Mouse (Mus musculus): ENCODE data around the gene Txk.
A peak's percentile ranks its signal among the peaks of the same experiment; 100 is the strongest.

Txk gene

DNA sequence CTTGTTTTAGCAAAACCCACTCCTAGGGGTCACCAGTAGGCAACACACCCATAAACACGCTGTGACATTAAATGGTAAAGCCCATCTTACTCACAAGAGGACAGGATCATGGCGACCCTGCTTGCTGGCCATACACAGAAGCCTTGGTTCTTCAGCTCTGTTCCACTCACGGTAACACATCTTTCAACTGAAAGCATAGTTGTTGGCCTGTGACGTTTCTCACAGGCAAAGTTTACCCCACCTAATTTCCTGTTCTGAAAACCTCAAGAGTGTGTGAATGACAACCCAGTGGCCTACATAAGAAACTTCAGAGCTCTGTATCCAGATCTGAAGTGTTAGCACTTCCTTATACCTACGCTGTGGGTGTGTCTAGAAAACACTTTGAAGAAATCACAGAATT is at the start of gene Txk:
Gene Txk (minus strand): TSS at position 193 of the 400 bp plus-strand sequence.
- DNase-seq: no peak

DNA sequence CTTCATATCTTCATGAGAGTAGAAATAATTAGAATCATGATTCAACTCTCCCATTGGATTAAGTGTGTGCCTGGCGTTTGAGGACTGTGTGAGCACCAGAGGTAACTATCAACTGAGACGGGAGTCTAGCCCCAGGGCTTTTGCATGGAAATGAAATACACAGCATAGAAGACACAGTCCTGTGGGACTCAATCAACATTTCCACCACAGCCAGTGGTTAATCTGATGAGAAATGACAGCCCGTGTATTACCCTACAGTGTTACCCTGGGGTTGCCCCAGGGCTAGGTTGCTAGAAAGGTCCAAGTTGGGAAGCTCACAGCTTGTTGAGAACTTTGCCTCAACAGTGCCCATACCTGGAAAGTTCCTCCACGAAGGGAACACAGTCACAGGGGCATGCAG is 46.0 kb upstream of the Txk start:
- DNase-seq: no peak

DNA sequence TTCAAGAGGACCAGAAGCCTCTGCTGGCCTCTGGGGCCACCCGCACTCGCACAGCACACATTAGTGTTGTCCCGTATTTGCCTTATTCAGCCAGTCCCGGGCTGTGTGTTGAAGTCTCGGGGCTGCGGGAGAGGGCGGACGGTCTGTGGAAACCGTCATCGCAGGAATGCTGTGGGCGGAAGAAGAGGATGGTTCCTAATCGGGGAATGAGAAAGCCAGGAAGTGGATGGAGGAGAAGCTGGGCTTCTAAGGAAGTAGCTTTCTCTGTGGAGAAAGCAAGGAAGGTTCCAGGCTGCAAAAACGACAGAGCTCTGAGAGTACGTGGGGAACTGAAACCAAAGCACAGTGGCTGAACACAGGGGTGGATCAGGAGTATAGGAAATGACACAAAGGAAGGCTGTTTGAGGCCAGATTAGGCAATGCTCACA is 43.6 kb upstream of the Txk start:
- DNase-seq: no peak

DNA sequence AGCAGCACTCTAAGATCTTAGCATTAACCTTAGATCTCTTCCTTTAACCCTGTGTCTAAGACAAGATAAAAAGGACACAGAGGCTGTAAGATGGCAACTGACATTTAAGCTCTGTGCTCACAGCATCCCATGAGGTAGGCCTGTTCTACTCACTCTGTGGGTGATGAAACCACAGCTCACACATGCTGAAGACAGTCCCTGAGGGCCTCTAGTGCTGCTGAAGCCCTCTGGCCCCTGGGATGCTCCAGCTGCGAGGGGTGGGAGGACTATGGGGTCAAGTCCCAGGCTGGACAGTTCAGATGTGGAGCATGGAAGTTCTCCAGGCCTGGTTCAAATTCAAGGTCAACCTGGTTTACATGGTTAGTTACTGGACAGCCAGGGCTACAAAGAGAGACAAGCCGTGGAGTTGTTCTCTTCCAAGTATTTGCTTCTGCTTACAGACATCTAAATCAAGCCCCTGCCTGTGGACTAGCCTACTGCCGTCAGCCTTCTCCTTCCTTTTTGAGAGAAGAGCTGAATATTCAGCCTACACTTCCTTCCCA is 40.8 kb upstream of the Txk start:
- no peak for DNase-seq

DNA sequence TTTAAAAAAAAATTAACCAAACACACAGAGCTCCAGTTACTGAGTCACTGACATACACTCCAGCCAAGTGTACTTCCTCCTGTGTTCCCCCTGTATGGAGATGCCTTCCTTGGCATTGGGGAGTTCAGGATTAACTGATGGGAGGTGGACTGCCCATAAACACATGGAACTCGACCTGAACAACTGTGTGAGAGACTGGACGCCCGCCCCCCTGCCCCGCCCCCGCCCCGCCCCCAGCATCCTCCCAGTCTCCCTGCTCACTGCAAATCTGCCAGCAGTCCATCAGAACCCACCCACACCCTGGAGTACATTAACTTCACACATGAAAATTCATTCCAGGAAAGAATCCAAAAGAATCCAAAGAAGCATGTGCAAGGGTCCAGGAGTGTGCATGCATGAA is 39.2 kb upstream of the Txk start:
- DNase-seq: no peak

DNA sequence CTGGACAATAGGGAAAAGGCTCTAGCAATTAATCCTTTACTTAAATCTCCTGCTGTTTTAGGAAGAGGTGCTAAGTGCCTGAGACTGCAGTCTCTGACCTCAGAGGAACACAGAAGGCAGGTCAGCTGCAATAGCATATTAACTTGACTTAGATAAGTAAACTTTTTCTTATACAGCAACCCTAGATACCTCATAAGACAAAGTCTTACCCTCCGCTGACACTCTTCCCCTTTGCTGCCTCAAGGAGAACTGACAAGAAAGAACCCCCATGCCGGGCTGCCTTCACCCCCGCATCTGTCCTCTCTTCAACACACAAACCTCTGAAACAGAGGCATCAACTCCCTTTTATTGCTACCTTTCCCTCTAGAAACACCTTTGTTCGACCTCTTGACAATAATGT is 38.8 kb upstream of the Txk start:
- no peak for DNase-seq

DNA sequence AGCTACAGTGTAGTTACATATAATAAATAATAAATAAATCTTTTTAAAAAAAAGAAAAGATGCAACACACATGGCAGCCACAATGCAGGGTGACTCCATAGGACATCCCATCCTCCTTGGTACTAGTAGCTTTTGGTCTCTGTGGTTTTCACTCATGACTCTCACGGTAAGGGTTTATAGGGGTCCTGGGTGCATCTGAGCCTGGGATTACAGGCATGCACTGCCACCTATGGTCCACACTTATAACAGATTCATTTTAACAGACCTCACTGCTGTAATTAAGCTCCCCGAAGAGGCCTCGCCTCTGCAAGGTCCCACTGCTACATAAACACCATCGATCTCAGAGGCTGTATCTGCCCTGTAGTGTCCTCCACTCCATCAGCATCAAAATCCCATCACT is 32.9 kb upstream of the Txk start:
- no peak for DNase-seq

DNA sequence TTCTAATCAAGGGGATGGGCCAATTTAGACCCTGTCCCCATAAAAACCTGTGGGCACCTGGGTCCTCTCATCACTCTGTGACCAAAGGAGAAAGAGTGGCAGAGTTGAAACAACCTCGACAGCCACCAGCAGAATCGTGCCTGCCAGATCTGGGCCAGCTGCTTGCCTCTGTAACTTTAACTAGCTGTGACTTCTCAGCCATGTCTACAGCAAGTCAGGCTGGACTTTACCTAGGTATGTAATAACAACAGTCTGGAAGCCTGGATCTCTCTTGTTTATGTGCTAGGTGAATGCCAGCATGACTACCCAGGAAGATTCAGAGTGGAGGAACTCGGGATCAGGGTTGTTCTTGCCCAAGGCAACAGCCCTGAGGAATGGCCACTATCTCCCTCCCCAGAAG is 32.1 kb upstream of the Txk start:
- DNase-seq: no peak

DNA sequence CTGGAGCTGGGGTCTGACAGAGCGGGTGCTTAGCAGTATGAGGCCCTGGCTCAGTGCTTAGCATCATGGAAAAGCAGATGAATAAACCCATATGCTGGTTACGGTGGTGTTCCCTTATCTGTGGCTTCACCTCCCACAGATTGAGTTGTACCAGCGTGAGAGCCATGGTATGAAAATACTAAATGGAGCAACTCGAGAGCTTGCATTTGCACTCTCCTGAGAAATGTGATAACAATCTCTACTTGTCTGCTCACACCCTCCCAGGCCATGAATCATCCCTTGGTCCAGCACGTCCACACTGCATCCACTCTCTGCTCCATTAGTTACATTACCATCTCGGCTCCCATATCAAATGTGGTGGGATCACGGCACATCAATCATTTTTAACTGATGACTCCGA is 31.4 kb upstream of the Txk start:
- DNase-seq: no peak

- no peak for DNase-seq
Observed at GRCm38 (mm10) chr5:72783123-72783522, 30.5 kb upstream of the Txk start.

GRCm38 (mm10) chr5:72781776-72782175 is 29.2 kb upstream of the Txk start:
- no peak for DNase-seq

GRCm38 (mm10) chr5:72776595-72776994 is 24.0 kb upstream of the Txk start:
- DNase-seq: no peak

DNA sequence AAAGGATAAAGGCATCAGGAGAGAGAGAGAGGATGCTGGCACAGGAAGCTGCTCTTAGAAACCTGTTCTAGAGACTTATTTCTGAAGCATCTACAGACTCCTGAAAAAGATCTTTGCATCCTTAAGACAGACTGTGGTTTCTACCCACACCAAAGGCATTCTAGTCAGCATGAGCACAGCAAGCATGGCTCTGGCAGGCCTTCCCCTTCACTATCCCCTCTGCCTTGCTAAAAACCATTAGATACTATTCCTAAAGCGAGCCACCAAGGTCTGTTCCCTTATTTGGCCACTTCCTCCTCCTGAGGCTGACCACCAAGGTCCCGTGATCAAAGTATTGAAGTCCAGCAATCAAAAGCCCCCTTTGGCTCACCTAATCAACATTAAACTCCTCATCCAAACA is 23.6 kb upstream of the Txk start:
- no peak for DNase-seq

DNA sequence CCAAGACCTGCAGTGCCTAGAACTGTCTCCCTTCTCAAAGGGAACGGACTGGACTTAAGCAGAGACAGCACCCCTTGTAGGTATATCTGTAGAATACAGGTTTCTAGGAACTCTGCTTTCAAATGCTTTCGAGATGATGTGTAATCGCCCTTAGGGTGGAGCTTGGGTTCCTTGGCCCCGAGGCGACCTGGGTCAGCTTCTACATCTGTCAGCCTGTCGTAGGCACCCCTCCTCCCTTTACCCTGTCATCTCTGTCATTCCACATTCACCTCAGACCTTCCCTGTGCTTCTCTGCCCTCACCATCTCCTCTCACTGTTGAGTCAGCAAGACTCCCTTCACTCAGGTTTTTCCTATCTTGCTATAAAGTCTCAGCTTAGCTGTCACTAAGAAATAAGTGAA is 17.3 kb upstream of the Txk start:
- no peak for DNase-seq

GRCm38 (mm10) chr5:72763546-72763945 is 11.0 kb upstream of the Txk start:
- no peak for DNase-seq

- no peak for DNase-seq
Observed at GRCm38 (mm10) chr5:72763025-72763424, 10.4 kb upstream of the Txk start.

DNA sequence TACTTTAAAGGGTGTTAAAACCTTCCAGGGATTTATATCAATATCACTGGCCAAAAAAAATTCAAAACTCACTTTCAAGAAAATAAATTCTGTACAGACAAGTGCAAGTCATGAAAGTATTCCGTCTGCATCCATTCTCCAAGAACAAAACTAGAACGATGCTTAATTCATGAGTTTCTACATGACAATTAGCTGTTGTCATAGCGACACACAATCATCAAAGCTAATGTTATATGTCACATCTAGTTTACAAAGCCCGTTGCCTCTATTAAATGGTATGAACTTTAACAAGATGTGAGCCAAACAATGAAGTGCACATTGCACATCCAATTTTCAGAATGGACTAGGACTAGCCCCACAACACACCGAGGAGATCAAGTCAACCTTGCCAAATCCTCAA is 9.2 kb upstream of the Txk start:
- DNase-seq: peak; percentile 32

- no peak for DNase-seq
Observed at GRCm38 (mm10) chr5:72761237-72761636, 8.7 kb upstream of the Txk start.

DNA sequence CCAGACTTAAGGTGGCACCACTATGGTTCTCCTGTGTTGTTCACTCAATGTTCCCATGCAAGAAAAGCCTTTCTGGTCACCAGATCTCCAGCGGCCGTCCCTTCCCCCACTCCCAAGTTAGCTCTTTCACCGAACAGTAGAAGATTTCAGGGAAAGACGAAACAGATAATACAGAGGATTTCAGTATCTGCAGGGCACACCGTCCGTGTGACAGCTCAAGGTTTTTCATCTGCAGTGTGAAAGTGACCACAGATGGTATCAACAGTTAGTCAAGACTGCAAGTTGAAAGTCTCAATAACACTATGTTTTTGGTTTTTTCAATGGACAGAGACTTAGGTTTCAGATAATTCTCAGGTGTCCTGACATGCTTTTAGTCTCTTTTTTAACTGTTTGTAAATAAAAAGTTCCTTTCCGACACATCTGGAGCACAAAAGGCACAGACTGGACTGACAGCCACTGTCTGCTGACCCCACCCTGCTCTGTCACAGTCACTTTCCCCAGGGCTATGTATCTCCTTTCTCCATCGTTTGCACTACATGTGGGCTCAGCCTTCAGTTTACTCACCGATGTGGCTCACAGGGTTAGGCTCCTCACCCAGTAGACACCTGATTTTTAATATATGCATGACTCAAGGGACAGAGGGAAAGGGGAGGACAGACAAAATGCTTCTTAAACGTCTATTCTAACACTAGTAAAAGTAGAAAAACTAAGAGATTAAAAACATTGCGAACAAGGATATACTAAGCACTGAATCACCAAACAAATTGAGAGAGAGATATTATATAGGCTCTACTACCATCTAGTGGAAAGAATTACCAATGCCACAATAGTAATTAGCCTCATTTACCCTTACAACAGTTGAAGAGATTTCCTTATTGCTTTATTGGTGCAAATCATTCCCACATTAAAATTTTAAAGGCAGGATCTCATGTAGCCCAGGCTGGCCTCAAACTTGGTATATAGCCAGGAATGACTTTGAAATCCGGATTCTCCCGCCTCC is 6.6 kb upstream of the Txk start:
- peak; percentile 34 for DNase-seq

- DNase-seq: no peak
Observed at GRCm38 (mm10) chr5:72757155-72757773, 4.7 kb upstream of the Txk start.

- no peak for DNase-seq
Observed at GRCm38 (mm10) chr5:72755941-72756340, 3.4 kb upstream of the Txk start.

DNA sequence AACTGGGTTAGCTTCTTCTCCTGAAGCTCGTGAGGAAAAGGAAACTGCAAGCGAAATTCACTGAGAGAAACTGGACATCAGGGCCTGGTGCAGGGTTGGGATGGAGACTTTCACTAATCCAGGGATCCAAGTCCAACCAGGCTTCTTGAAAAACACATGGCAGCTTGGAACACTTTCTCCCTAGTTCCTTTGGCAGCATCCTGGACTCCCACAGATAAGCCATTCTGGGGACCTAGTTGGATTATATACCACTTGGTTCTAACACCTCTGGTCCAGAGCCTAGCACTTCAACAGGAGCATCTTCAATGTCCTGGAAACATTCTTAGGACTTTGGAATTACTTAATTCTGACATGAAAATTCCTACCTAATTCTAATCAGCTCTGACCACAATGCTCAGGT is 2.5 kb upstream of the Txk start:
- DNase-seq: no peak

GRCm38 (mm10) chr5:72751056-72751758 is 1.4 kb downstream of the Txk start:
- DNase-seq: no peak

Measured in retina, postnatal 1 day (tissue).